Mouse (Mus musculus) kidney, adult 2 months (tissue): ENCODE measurements around the gene Rpusd4.

Source experiments
- CTCF ChIP-seq: fragments of 200-500 bp; conservative IDR thresholded peaks from 2 replicates; pipeline ENCODE4 v1.5.1; 2011; ENCODE audit warnings: low read depth, mild to moderate bottlenecking, control low read depth, low read length, moderate library complexity, mixed read lengths; ENCODE audit not compliant: insufficient read depth, insufficient read length
- POLR2A ChIP-seq: fragments of 200-500 bp; IDR thresholded peaks from one replicate; pipeline ENCODE4 v1.6.1; 2011; ENCODE audit warnings: low read depth, low read length, control low read depth

DNA sequence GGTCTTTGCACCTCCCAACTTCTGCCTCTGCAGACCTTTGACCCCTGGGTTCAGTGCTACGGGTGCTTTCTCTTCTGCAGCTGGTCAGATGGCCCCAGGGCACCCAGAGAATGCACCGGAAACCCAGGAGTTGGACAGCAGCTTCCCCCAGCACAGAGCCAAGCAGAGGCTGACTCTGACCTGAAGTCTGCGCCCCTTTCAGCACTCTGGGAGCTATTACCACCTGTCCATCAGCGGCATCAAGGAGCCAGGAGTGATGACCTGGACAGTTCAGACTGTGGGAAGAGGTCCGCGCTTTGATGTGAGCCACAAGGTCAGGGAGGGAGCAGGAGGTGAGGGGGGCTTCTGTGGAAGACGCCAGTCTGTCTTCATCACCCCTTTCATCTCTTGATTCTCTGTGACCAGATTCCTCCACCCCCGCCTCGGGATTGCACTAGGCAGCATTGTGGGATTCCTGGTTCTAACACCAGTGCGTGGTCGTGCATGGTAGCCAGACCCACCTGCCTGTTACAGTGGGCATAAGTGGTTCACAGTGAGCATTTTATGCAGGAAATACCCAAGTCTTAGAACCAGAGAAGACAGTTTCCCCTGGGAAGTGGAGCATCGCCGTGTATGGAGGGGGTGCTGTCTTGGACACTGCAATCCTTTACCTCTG is 15.9 kb downstream of the Rpusd4 start:
- no peak for TF ChIP-seq CTCF
- TF ChIP-seq POLR2A: no peak
